Mouse (Mus musculus): ENCODE results near the gene Srebf2.

DNA sequence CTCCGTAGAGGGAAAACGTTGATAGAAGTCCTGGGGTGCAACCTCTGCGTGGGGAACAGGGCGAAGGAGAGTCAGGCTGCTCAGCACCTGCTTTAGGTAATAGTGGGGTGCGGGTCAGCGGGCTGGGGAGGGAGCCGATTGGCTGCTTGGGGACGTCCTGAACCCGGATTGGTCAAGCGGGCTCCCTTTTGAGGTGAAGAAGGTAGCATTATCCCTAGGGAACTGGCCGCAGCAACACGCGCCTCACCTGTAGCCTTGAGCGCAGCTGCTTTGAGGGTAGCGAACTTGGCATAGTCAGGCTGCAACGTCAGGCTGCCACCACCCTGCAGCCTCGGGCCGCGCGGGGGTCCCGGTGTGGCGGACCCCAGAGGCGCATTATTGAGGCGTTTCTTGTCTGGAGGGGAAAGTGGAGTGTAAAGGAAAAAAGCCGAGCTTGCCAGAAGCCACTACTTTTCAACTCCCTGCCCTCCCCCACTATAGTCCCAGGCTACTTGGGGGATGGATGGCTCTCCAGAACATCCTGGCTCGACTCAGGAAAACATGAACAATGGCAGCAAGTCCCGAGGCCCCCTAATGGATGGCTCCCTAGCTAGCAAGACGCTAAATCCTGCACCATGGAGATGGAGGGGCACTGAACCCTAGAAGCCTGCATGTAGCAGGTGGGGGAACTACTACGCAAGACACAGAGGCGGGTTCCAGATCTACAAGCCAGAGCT is 60.7 kb downstream of the Srebf2 start:
- no peak for TF ChIP-seq CTCF (IDR thresholded peaks at IDR 0.05; ENCODE audit: borderline replicate concordance, insufficient read depth, low read depth, low read length)
- no peak for TF ChIP-seq POLR2A (IDR thresholded peaks at IDR 0.05; ENCODE audit: borderline replicate concordance, insufficient read depth, low read length)
